Mouse (Mus musculus) lung, postnatal 10 days (tissue): Measurements from ENCODE around the gene Fhdc1.

Source experiments
- DNase-seq: peaks from one replicate; pipeline ENCODE4 v3.0.0; 2021

The Fhdc1 gene

DNA sequence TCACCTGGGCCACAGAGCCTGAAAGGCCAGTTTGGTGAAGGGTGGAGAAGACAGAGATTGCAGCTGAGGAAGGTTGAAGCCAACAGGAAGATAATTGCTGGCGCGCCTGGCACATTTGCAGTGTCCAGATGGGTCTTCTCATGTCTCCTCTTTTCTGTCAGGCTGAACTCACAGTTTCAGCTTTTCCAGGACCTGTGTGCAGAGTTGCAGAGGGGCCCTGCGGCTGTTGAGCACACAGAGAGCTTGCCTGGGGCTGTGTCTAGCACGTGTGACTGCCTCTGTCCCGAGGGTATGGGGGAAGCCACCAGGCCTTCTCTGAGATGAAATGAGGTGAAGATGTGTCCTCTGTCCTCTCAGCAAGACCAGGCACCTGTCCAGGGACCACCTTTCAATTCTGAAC is 49.0 kb downstream of the Fhdc1 start:
- no peak for DNase-seq

- no peak for DNase-seq
Observed at GRCm38 (mm10) chr3:84430152-84430551, 50.1 kb downstream of the Fhdc1 start.

- DNase-seq: peak; percentile 69
Observed at GRCm38 (mm10) chr3:84428994-84429725, 51.1 kb downstream of the Fhdc1 start.

DNA sequence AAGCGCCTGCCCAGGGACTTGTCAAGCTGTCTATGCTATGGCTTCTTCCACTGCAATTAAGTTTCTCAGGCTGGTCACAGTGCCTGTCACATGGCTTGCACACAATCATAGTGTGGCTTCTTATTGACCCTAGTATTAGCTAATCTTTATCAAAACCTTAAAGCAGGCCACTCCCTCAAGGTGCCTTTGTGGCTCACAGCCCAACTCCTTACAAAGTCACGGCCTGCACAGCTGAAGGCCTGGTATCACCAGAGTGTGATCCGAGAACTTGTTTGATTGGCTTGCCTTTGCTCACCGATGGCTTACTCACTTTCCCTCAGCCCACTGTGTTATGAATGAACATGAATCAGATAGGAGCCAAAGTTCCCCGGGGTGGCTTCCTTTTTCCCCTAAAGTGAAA is 52.5 kb downstream of the Fhdc1 start:
- no peak for DNase-seq

DNA sequence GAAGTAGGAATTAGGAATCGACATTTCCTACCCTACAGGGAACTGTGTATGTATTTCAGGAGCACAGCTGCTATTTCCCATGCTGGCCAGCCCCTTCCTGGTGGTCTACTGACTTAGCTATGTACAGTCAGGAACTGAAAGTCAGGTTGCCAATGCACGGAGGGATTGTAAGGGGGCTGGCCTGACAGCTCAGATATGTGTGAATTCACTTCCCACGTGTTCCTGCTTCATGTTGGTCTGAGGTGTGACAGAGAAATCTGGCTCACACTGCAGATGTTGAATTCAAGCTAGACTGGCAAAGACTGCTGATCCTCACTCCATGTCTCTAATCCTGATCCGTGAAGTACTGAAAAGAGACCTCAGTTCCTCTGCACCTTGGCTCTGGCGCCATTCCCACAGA is 57.9 kb downstream of the Fhdc1 start:
- DNase-seq: no peak

- no peak for DNase-seq
Observed at GRCm38 (mm10) chr3:84413868-84414267, 66.4 kb downstream of the Fhdc1 start.

GRCm38 (mm10) chr3:84412920-84413319 is 67.3 kb downstream of the Fhdc1 start:
- DNase-seq: no peak

DNA sequence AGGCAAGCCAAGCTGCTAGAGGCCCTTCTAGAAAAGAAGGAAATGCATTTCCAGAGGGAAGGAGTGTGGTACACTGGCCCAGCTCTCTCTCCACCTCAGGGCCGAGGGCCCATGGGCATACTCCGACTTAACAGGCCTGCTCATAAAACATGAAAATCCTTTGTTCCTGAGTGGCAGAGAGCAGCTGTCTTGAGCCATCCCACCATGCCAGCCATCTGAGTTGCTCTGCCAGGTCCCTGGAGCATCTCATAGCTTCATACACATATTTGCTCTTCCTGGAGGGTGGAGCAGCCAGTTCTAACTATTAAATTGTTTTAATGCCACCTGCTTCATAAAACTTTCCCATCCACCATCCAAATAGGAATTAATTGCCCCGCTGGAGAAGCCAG is 70.8 kb downstream of the Fhdc1 start:
- DNase-seq: no peak

DNA sequence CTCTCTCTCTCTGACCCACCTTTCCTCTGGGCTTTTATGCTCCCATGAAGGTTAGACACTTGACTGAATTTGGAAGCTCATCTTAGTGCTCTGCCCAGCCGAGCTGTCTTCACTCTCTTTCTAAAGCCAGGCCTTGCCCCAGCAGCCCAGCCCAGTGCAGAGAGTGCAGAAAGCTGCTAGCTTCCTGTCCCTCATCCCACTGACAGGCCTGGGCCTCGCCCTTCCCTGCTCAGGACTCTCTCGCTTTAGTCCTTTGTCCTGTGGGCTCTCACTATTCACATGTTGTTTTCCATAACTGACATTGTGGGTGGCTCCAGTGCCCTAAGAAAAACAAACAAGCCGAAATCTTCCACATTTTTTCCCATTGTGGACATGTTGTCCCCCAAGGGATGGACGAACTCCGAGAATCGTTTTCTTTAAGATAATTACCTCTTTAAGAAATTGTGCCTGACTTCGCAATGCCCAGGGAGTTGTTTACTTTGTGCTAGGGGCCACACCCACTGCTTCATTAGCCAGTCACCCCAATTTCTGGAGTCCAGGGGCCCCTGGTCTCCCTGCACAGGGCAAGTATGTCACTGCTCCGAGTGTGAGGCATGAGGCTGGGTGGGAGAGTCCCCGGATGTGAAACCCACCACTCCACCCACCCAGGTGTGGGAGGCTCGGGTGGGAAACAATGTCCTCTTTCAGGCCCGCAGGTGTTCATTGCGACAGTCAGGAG is 71.3 kb downstream of the Fhdc1 start:
- DNase-seq: peak; percentile 22

DNA sequence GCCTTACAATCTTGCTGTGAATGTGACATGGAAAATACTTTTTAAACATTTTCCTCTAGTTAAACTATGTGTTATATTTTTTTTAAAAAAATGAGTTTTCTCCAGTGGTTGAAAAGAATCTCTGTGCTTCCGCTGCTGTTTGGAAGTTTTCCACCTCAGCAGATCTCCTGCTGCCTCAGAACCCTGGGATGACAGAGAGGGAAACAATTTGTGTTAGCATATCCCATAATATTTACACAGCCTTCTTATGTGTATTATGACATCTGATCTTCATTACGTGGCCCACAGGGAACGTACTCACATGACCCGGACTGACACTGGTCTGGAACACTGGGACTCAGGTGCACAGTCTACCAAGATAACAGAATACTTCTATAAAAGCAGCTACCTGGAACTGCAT is 74.7 kb downstream of the Fhdc1 start:
- no peak for DNase-seq

GRCm38 (mm10) chr3:84403389-84403788 is 76.8 kb downstream of the Fhdc1 start:
- no peak for DNase-seq

- DNase-seq: no peak
Observed at GRCm38 (mm10) chr3:84402716-84403115, 77.5 kb downstream of the Fhdc1 start.

- no peak for DNase-seq
Observed at GRCm38 (mm10) chr3:84397976-84398375, 82.3 kb downstream of the Fhdc1 start.

GRCm38 (mm10) chr3:84396240-84396639 is 84.0 kb downstream of the Fhdc1 start:
- no peak for DNase-seq

GRCm38 (mm10) chr3:84395840-84396239 is 84.4 kb downstream of the Fhdc1 start:
- DNase-seq: no peak

DNA sequence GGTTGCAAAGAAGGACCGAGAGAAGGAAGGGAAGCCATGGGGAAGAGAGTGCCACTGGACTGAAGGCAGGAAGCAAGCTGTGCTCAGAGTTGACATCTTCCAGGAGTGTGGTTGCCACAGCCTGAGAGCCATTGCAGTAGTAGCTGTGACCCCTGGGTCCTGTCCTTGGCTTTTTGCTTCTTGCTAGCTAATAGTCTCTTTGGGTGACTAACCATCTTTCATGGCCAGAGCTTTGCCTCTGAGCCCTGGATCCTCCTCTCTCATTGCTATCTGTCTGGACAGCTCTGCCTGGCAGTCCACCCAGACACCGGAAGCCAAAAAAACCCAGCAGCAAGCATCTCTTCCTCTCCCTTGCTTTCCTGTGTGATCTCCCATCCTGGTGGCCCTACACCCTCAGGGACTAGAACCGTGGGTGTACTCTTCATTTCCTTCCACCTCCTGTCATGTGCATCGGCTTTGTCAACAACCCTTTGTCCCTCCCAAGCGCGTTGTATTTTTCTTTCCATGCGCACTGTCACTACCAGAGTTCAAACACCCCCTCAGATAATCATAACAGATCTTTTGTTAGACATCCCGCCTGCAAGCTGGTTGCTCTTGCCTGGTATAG is 85.3 kb downstream of the Fhdc1 start:
- DNase-seq: no peak
